Mouse (Mus musculus) limb, embryonic 10.5 days (tissue): Measurements from ENCODE around the gene Relt. TPM values are rescaled to one million over a fixed set of nuclear protein-coding genes. Genes with fewer than 3 reads are reported as not detected.
"Not testable (repeated sequence)": the region's sequence is repeated elsewhere in the genome, so short reads cannot be mapped to it uniquely, and the experiment has no call there.

Source experiments
- DNase-seq: peaks from one replicate; pipeline ENCODE4 v3.0.0-alpha.2; 2017; ENCODE audit warnings: low spot score
- H3K27ac ChIP-seq: fragments of 300-500 bp; sonication (generic); 2 replicates; pipeline ENCODE4 v1.5.1; 2016; ENCODE audit warnings: mild to moderate bottlenecking
- H3K27me3 ChIP-seq: fragments of 300-500 bp; sonication (generic); 2 replicates; pipeline ENCODE4 v1.6.1; 2016; ENCODE audit warnings: low read depth, mild to moderate bottlenecking; ENCODE audit not compliant: poor library complexity, severe bottlenecking
- H3K36me3 ChIP-seq: fragments of 300-500 bp; sonication (generic); 2 replicates; pipeline ENCODE4 v1.6.1; 2016; ENCODE audit warnings: mild to moderate bottlenecking, moderate library complexity
- H3K4me1 ChIP-seq: fragments of 300-500 bp; sonication (generic); 2 replicates; pipeline ENCODE4 v1.6.1; 2016
- H3K4me3 ChIP-seq: fragments of 300-500 bp; sonication (generic); 2 replicates; pipeline ENCODE4 v1.5.1; 2016; ENCODE audit warnings: mild to moderate bottlenecking, moderate library complexity
- H3K9me3 ChIP-seq: fragments of 300-500 bp; sonication (generic); replicated peaks from 2 replicates; pipeline ENCODE4 v1.6.1; 2016; ENCODE audit warnings: mild to moderate bottlenecking
- WGBS: fragments of 180-500 bp; shearing (Covaris S2); methylation state at CpG from one replicate; pipeline ENCODE4 v1.1.7; 2016; 5-methylcytosine and 5-hydroxymethylcytosine counted together
- polyA plus RNA-seq: library from polyadenylated mRNA; unstranded; fragments of >200 nt; fragmentation: Nextera tagmentation; extraction: Ambion mirVana; gene quantifications from 2 replicates; pipeline ENCODE4 v1.2.1, GENCODE M21; 2016

The Relt gene
- polyA plus RNA-seq, 1 experiment from 2014 or later = 5.9 TPM

DNA sequence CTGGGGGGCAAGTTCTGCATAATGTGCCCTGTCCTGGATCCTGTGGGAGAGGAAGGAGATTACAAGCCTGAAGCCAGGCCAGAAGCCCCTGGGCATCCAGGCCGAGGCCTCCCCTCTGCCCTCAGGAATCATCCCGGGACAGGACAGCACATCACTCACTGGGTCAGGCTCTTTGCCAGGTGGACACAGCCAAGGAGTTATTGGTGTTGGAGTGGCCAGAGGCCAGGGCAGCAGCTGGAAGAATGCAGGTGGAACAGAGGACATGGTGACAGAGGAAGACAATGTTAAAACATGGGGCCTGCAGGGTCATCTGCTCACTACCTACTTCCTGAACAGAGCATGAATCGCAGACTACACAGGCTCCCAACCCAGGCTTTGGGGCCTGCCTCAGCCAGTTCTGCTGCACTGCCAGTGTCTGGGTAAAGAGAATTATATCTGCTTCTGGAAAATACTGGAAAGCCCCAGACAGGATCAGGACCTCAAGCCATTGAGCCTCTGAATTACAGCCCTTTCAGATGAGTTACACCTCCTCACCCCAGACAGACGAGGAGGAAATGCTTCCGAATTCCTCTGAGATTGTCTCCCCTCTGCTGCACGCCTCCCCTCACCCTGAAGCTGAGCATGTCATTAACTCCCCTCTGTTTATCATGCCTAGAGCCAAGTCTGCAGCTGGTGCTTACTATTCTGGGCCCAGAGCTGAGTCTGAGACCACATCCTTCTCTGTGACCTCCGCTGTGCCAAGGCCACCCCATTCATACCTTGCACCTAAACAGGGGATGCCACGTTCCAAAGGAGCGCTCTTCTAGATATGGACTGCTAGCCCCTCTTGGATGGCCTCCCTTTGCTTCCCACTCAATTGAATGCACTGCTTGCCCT, 11.5 kb downstream of the Relt start:
- H3K9me3 ChIP-seq = no peaks in the 10 kb centered on the region
- H3K27me3 ChIP-seq = no peaks in the 10 kb centered on the region
- H3K4me1 ChIP-seq = peaks cover 66% of the 10 kb centered on the region
- DNase-seq = no peak
- 68% methylated on average over 9 of the region's 9 CpGs for WGBS
- no peak overlapping the region for H3K4me3 ChIP-seq
- H3K36me3 ChIP-seq = peaks cover 40% of the 10 kb centered on the region
- peak overlapping the region; percentile 27 for H3K27ac ChIP-seq

DNA sequence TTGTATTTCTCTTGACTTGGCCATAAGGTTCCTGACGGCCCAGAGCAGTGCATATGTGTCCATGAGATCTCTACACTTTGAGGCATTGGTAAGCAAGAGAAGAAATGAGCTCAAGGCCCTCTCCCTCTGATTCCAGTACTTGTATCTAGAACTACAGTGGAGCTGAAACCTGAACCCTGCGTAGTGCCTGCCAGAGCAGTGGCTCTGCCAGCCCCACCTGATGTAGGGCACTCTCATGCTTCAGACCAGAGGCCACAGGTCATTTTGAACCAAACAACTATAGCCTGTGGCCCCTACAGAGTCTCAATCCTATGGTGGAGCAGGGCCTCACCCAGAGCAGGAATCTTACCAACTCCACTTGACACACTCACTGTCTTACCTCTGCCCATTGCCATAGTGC, 13.7 kb downstream of the Relt start:
- Histone ChIP-seq H3K4me1 (peaks cover 69% of the 10 kb centered on the region), H3K27me3 (no peaks in the 10 kb centered on the region), H3K4me3 (no peak overlapping the region), H3K27ac (no peak overlapping the region), H3K9me3 (no peaks in the 10 kb centered on the region), H3K36me3 (peaks cover 42% of the 10 kb centered on the region)
- 87% methylated on average over 2 of the region's 2 CpGs for WGBS
- no peak for DNase-seq

DNA sequence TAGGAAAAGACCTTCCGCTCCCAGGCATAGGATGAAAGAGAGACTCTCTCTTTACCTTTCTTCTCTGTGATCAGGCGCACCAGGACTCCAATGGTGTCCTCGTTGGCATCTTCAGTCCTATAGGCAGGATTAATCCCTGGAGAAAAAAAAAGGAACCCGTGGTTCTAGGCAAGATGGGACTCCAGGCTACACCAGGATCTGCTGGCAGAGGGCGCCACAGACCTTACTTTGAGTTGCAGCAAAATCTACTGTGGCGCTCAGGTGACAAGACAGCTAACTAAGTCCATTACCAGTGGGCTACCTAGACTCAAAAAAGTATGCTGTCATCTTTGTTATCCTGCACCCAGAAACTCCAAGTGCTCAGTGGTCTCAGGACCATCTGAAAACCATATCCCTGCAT, 14.5 kb downstream of the Relt start:
- 32% methylated on average over 6 of the region's 6 CpGs for WGBS
- DNase-seq = peak; percentile 60
- Histone ChIP-seq H3K27ac (no peak overlapping the region), H3K36me3 (peaks cover 44% of the 10 kb centered on the region), H3K4me3 (no peak overlapping the region), H3K9me3 (no peaks in the 10 kb centered on the region), H3K4me1 (peaks cover 64% of the 10 kb centered on the region), H3K27me3 (no peaks in the 10 kb centered on the region)

DNA sequence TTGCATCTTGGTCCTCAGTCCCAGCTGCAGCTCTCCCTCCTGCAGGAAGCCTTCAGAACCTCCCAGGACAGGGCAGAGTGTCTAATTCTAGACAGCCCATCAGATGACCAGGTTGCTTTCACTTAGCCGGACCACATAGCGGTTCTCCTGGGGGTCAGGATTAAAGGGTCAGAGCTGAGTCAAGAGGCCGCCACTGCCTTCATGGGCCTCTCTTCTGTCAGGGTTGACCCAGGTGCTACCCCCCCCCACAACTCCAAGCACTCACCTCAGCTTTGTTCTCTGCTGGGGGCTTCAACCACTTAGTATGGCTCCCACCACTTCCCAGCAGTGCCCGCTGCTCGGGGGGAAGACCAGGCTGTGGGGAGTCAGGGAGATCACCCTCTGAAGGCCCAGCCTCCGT, 16.1 kb downstream of the Relt start:
- Histone ChIP-seq H3K27ac (0 out of 2 replicates have a peak overlapping the region, but pooled peaks have one; percentile 54), H3K36me3 (peaks cover 55% of the 10 kb centered on the region), H3K4me1 (peaks cover 48% of the 10 kb centered on the region), H3K27me3 (no peaks in the 10 kb centered on the region), H3K9me3 (no peaks in the 10 kb centered on the region), H3K4me3 (no peak overlapping the region)
- WGBS = 85% methylated on average over 6 of the region's 6 CpGs
- DNase-seq = no peak

DNA sequence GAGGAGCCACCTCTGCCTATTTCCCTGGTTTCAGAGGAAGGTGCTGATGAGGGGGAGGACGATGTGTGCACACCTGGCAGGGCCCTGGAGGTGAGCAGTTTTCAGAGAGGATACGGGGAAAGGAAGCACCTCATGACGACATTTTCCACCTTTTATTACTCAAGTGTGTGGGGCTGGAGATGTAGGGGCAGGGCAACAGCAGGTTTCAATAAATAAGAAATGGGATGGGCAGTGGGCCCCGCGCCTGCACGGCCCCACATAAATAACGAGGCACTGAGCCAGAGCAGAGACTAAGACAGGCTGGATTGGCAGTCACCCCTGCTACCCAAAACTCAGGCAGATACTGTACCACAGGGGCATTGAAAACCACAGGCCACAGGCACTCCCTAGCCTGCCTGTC, 17.2 kb downstream of the Relt start:
- not testable (repeated sequence) for H3K27me3 ChIP-seq, H3K9me3 ChIP-seq, H3K4me3 ChIP-seq, DNase-seq
- Histone ChIP-seq H3K4me1 (peaks cover 37% of the 10 kb centered on the region), H3K27ac (peak overlapping the region; percentile 62; the same call in 1 of the 2 replicates), H3K36me3 (peaks cover 59% of the 10 kb centered on the region)
- WGBS = 36% methylated on average over 7 of the region's 7 CpGs

DNA sequence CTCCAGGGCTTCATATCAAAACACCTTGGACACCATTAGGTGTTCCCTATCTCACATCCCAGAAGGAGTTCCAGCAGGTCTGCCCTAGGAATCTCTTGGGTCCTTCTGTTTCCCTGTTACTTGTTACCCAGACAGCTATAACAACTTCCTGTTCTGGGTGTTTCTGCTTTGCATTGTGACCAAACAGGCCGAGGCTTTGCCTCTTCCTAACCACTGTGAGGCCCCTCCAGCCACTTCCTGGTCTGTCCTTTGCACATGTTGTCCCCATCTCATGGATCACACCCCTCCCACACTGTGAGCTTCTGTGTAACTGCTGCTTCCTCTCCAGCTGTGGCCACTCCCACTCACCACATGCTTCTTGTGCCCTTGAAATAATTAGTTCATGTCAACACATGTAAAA, 17.8 kb downstream of the Relt start:
- no peaks in the 10 kb centered on the region for H3K27me3 ChIP-seq
- H3K36me3 ChIP-seq = peaks cover 54% of the 10 kb centered on the region
- H3K9me3 ChIP-seq = no peaks in the 10 kb centered on the region
- DNase-seq = peak; percentile 55
- H3K27ac ChIP-seq = peak overlapping the region; percentile 56
- 22% methylated on average over 1 of the region's 1 CpGs for WGBS
- no peak overlapping the region for H3K4me3 ChIP-seq
- peaks cover 33% of the 10 kb centered on the region for H3K4me1 ChIP-seq

DNA sequence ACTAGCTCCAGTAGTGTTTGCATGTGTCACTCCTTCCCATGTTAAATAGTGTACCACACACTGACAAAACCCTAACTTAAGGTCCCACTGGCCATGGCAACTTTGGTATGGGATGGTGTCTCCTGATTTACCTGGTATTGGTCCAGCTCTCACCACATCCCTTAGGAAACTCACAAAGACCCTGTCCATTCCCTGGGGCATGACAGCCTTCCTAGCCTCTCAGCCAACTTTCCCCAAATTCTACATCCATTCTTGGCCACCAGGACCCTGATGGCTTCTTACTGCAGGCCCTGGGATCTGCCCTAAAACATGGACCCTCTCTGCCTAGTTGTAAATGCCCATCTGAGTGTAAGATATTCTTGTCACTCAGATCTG, 18.2 kb downstream of the Relt start:
- H3K4me3 ChIP-seq = no peak overlapping the region
- peaks cover 51% of the 10 kb centered on the region for H3K36me3 ChIP-seq
- peak overlapping the region; percentile 56 for H3K27ac ChIP-seq
- no peaks in the 10 kb centered on the region for H3K27me3 ChIP-seq
- DNase-seq = no peak
- H3K9me3 ChIP-seq = no peaks in the 10 kb centered on the region
- H3K4me1 ChIP-seq = peaks cover 33% of the 10 kb centered on the region

DNA sequence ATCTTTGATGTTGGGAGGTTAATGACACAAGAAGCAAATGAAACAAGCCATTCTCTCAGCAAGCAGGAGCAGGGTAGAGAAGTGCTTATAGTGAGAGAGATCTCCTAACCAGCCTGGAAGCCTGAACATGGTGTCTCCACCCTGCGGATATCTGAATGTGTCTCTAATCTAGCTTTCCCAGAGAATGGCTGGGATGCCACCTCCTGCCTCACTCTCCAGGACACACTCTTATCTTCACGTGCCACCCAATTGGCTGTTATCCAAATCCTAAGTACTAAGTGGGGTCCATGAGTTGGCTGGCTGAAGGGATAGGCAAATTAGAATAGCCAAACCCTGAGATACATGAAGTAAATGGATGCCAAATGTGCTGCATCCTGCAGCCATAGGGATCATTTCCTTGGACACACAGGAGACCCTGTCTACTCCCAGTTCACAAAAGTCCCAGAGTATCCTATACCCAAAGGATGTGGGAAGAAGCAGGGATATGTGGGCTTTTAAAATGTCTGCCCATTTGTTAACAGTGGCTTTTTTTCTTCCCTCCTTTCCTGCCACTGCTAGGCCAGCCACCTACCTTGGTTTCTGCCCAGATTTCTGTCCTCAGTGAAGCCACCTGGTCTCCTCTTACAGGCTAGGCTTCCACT, 18.7 kb downstream of the Relt start:
- no peak for DNase-seq
- Histone ChIP-seq H3K27me3 (no peaks in the 10 kb centered on the region), H3K27ac (peak overlapping the region; percentile 56), H3K4me1 (peaks cover 33% of the 10 kb centered on the region), H3K9me3 (no peaks in the 10 kb centered on the region), H3K4me3 (no peak overlapping the region), H3K36me3 (peaks cover 51% of the 10 kb centered on the region)
- WGBS = 85% methylated on average over 2 of the region's 2 CpGs

DNA sequence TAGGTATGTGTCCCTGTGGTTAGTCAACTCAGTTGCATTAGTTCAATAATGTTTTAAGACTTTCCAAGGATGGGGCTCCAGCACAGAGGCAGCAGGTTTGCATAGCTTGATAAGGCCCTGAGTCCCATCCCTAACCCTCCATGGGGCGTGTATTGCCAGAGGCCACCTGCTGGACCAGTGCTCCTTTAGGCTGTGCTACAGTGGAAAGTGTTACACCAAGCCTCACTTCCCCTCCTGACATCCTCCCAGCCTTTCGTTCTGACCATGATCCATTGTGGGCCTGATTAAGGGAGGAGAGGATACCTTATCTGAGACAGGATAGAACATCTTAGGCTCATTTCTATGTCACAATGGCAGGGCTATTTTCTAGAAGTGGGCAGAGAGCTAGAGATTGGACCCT, 19.4 kb downstream of the Relt start:
- 90% methylated on average over 2 of the region's 2 CpGs for WGBS
- DNase-seq = no peak
- peaks cover 46% of the 10 kb centered on the region for H3K36me3 ChIP-seq
- H3K27me3 ChIP-seq = no peaks in the 10 kb centered on the region
- no peak overlapping the region for H3K4me3 ChIP-seq
- H3K4me1 ChIP-seq = peaks cover 33% of the 10 kb centered on the region
- H3K27ac ChIP-seq = 0 out of 2 replicates have a peak overlapping the region, but pooled peaks have one; percentile 56
- no peaks in the 10 kb centered on the region for H3K9me3 ChIP-seq

DNA sequence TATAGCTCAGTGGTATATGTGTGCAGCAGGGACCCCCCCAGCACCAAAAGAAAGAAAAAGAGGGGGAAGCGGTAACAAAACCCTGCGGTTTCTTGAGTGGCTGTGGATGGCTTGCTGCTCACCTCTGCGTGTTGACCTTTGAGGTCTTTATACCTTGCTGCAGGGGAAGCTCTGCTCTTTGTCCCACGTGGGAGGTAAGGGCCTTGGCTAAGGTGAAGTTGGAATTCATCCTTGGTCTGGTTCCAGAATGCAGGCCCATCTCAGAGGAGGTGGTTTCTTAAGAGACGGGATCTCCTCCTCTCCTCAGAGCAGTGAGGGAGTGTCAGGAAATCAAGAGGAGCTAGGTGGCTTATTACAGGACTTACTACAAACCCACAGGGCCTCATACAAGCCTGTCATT, 21.1 kb downstream of the Relt start:
- 97% methylated on average over 5 of the region's 5 CpGs for WGBS

DNA sequence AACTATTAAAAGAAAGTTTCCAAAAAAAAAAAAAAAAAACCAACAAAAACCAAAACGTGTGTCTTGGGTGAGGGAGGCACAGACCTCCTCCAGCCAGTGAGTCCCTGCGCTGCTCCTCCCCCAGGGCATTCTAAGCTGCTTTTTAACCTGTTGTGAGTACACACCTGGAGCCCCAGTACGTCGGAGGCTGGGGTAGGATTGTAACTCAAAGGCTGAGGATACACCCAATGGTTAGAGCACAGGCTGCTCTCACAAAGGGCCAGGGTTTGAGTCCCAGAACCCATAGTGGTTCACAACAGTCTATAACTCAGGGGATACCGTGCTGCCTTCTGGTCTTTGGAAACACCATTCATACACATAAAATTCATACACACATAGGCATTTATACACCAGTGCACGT, 21.6 kb downstream of the Relt start:
- Histone ChIP-seq H3K9me3 (no peaks in the 10 kb centered on the region), H3K27me3 (no peaks in the 10 kb centered on the region), H3K27ac (no peak overlapping the region), H3K4me1 (peaks cover 26% of the 10 kb centered on the region), H3K36me3 (peaks cover 47% of the 10 kb centered on the region), H3K4me3 (no peak overlapping the region)
- no peak for DNase-seq
- WGBS = 94% methylated on average over 6 of the region's 6 CpGs

More for the DNA sequence above, 21.1 kb downstream of the Relt start:
- no peak overlapping the region for H3K27ac ChIP-seq
- H3K9me3 ChIP-seq = no peaks in the 10 kb centered on the region
- no peak overlapping the region for H3K4me3 ChIP-seq
- peaks cover 47% of the 10 kb centered on the region for H3K36me3 ChIP-seq
- peaks cover 29% of the 10 kb centered on the region for H3K4me1 ChIP-seq
- H3K27me3 ChIP-seq = no peaks in the 10 kb centered on the region
- no peak for DNase-seq

DNA sequence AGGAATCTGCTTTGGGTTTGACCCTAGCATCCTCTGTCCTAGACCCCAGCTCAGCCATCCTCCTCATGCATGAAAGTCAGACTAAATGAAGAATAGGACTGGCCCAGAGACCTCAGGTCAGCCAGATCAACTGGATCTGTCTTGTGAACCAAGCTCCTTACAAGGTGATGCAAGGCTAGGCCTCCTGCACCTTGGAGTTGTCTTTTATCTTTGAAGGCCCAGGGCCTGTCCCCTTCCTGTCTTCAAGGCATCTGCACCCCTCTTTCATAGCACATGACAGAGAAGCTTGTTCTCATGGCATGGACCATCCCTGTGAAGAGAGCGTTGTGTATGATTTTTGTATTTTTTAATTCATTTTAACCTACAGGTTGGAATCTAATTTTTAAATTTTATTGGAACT, 22.3 kb downstream of the Relt start:
- Histone ChIP-seq H3K36me3 (peaks cover 54% of the 10 kb centered on the region), H3K27ac (no peak overlapping the region), H3K4me3 (no peak overlapping the region), H3K27me3 (no peaks in the 10 kb centered on the region), H3K9me3 (no peaks in the 10 kb centered on the region), H3K4me1 (peaks cover 19% of the 10 kb centered on the region)
- no peak for DNase-seq
- WGBS = 100% methylated on average over 1 of the region's 1 CpGs

DNA sequence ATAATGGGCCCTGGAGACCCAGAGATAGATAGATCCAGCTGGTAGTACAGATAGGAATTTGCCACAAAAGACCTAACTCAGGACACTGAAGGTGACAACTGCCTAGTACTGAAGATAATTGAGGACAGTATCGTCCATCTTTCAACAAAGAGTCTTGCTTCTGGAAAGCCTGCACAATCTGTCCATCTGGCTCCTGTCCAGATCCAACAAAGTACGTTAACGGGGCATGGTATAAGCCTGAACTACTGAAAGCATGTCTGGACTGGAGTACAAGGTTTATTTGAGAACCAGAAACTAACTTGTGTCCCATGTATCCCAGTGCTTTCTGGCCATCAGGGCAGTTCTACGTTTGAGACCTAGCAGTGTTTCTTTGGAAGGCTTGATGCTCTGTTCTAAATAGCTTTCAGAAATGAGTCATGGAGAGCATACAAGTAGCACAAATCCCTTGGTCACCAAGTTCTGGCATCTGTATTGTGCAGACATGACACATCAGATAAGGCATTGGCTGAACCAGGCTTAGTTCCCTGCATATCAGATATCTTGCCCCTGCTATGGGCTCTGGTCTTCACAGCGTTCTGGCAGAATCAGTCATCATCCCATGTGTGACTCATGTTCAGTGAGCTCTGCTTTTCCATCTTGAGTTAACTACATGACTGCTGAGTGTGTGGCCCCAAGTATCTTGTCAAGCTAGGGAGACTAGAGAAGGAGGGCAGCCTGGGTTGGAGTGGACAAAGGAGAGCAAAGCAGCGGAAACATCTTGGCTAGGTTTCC, 23.4 kb downstream of the Relt start:
- peaks cover 65% of the 10 kb centered on the region for H3K36me3 ChIP-seq
- 95% methylated on average over 6 of the region's 6 CpGs for WGBS
- no peak for DNase-seq

More for the DNA sequence above, 23.4 kb downstream of the Relt start:
- Histone ChIP-seq H3K27me3 (no peaks in the 10 kb centered on the region), H3K9me3 (no peaks in the 10 kb centered on the region), H3K27ac (no peak overlapping the region), H3K4me1 (peaks cover 8% of the 10 kb centered on the region), H3K4me3 (no peak overlapping the region)
